Comparison of ENCODE assay signal across 17 mouse cellular contexts in genomic region chr14:89610670-89611069, GRCm38 (mm10).
DNase-seq lines count a peak whose midpoint lies in the region; ATAC-seq and TF ChIP-seq lines count a peak whose summit lies in the region.
"Had no signal": no experiment of that assay in that cellular context is flagged by ENCODE, and none has a peak within 500 bp of the region (broad histone marks: within the 10 kb centered on the region; RNA-seq: fewer than 3 reads in every experiment).

No protein-coding gene starts in this region.

- no peak overlapping the region for H3K9ac ChIP-seq in lung, embryonic 14.5 days
- H3K9ac ChIP-seq: heart, embryonic 15.5 days; hindbrain, embryonic 15.5 days had no signal

- no peaks in the 10 kb centered on the region for H3K27me3 ChIP-seq in lung, embryonic 14.5 days (ENCODE audit: insufficient read depth, low read length)
- H3K27me3 ChIP-seq: heart, embryonic 15.5 days; hindbrain, embryonic 15.5 days had no signal

- H3K4me3 ChIP-seq in lung, embryonic 14.5 days (ENCODE audit: low read depth, low read length), result no peak overlapping the region
- H3K4me3 ChIP-seq: embryonic facial prominence, embryonic 10.5 days; forebrain, embryonic 10.5 days; heart, embryonic 15.5 days; hindbrain, embryonic 10.5 days; hindbrain, embryonic 15.5 days had no signal

- no peaks in the 10 kb centered on the region for H3K4me1 ChIP-seq in lung, embryonic 14.5 days (ENCODE audit: insufficient read depth)
- H3K4me1 ChIP-seq: embryonic facial prominence, embryonic 10.5 days; forebrain, embryonic 10.5 days; heart, embryonic 15.5 days; hindbrain, embryonic 10.5 days; hindbrain, embryonic 15.5 days had no signal

- H3K9me3 ChIP-seq in lung, embryonic 14.5 days (ENCODE audit: low read depth, low read length), result no peaks in the 10 kb centered on the region
- H3K9me3 ChIP-seq: embryonic facial prominence, embryonic 10.5 days; forebrain, embryonic 10.5 days; heart, embryonic 15.5 days; hindbrain, embryonic 10.5 days; hindbrain, embryonic 15.5 days had no signal

- no peak overlapping the region for H3K27ac ChIP-seq in lung, embryonic 14.5 days (ENCODE audit: low read depth)
- H3K27ac ChIP-seq: embryonic facial prominence, embryonic 10.5 days; forebrain, embryonic 10.5 days; hindbrain, embryonic 10.5 days; hindbrain, embryonic 15.5 days had no signal

- DNase-seq in adrenal gland, adult (ENCODE audit: inconsistent age in 2 of 2, low spot score in 1 of 2), result peak; percentile 7 to 32
- no peak for DNase-seq in adrenal gland, adult 18-20 months (ENCODE audit: low spot score in 2 of 2)
- peak; percentile 5 for DNase-seq in lung, embryonic 14.5 days
- DNase-seq in lung, postnatal 10 days, result no peak
- DNase-seq in NIH3T3 (ENCODE audit: low read depth), result peak; percentile 1
- DNase-seq in skeletal muscle tissue, adult 2 months (ENCODE audit: low read depth, low spot score), result peak; percentile 17
- no peak for DNase-seq in cerebellum, adult 9-10 months
- DNase-seq: adrenal gland, postnatal 14 days; cerebellum, adult 18-20 months; cerebellum, postnatal 10 days had no signal

- H3K4me2 ChIP-seq in lung, embryonic 14.5 days, result no peak overlapping the region
- H3K4me2 ChIP-seq: heart, embryonic 11.5 days; heart, embryonic 15.5 days; hindbrain, embryonic 15.5 days had no signal

- WGBS in lung, embryonic 14.5 days, result 63% methylated on average over 2 of the region's 2 CpGs

- no peaks in the 10 kb centered on the region for H3K36me3 ChIP-seq in lung, embryonic 14.5 days (ENCODE audit: insufficient read depth)
- H3K36me3 ChIP-seq: embryonic facial prominence, embryonic 10.5 days; forebrain, embryonic 10.5 days; heart, embryonic 15.5 days; hindbrain, embryonic 10.5 days; hindbrain, embryonic 15.5 days had no signal

- no peak for ATAC-seq in lung, embryonic 14.5 days (ENCODE audit: insufficient read depth)
- ATAC-seq: forebrain, embryonic 14.5 days had no signal

- TF ChIP-seq CTCF in lung, embryonic 14.5 days (IDR thresholded peaks at IDR 0.05; ENCODE audit: low read depth), result no peak

Comparison
In these comparisons a context has a peak if more than half of its experiments do, and no peak if none do; other contexts are left out.
1. DNase-seq: peak in adrenal gland, adult (2 of 2), lung, embryonic 14.5 days (single experiment), NIH3T3 (single experiment) and skeletal muscle tissue, adult 2 months (single experiment); none in adrenal gland, adult 18-20 months (0 of 2), lung, postnatal 10 days (single experiment) and cerebellum, adult 9-10 months (single experiment).